Mouse (Mus musculus) lung, adult 2 months (tissue): ENCODE data around the gene Aup1.

ENCODE experiments used
- CTCF ChIP-seq: fragments of 200-500 bp; IDR thresholded peaks from 2 replicates; pipeline ENCODE4 v1.5.1; 2011; ENCODE audit warnings: mild to moderate bottlenecking, low read length, control low read depth; ENCODE audit not compliant: insufficient read depth
- POLR2A ChIP-seq: fragments of 200-500 bp; IDR thresholded peaks from 2 replicates; pipeline ENCODE4 v1.6.1; 2011; ENCODE audit warnings: low read depth, mild to moderate bottlenecking, control low read depth, low read length, borderline replicate concordance; ENCODE audit errors: extremely low read depth

- no peak for TF ChIP-seq POLR2A
- no peak for TF ChIP-seq CTCF
These were observed 29.9 kb upstream of the Aup1 start for GRCm38 (mm10) chr6:83024421-83024820.
